ENCODE assay signal across 8 mouse cellular contexts in the genomic region with DNA sequence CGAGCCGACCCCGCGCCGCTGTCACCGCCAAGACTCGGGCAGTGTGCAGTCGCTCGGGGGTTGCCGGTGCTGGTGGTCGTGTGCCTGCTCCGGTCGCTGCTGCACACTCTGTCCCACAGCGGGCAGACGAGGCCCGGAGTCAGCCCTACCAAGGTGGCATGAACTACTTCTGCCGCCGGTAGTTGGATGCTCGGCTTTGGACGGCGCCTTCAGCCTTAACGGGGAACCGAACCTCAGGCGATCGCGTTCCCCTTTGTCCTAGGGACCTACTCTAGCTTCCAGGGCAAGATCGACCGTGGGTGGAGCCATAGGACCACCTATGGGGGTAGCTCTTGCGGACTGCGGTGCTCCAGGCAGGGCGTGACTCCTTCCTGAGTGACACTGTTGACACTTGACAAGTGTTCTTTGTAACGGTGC. TPM values are rescaled to one million over a fixed set of nuclear protein-coding genes. Genes with fewer than 3 reads are reported as not detected.
DNase-seq lines count a peak whose midpoint lies in the region; ATAC-seq and TF ChIP-seq lines count a peak whose summit lies in the region.

No protein-coding gene starts in this region.

- H3K36me3 ChIP-seq in testis, adult 2 months (ENCODE audit: control insufficient read depth, insufficient read depth, low read length), result no peaks in the 10 kb centered on the region
- no peaks in the 10 kb centered on the region for H3K36me3 ChIP-seq in hindbrain, embryonic 14.5 days (replicated peaks; ENCODE audit: control insufficient read depth, insufficient read depth)

- H3K27ac ChIP-seq in testis, adult 2 months (ENCODE audit: control insufficient read depth, insufficient read depth, low read depth, low read length), result no peak overlapping the region; the same call in 1 of the 2 replicates
- no peak overlapping the region for H3K27ac ChIP-seq in hindbrain, embryonic 14.5 days

- no peaks in the 10 kb centered on the region for H3K27me3 ChIP-seq in testis, adult 2 months (ENCODE audit: control insufficient read depth, insufficient read depth, low read length)
- H3K27me3 ChIP-seq in hindbrain, embryonic 14.5 days (ENCODE audit: control insufficient read depth, insufficient read depth, low read length), result no peaks in the 10 kb centered on the region

- peak overlapping the region; percentile 91 for H3K4me3 ChIP-seq in testis, adult 2 months (ENCODE audit: control insufficient read depth, low read depth, low read length)
- H3K4me3 ChIP-seq in hindbrain, embryonic 14.5 days (replicated peaks; ENCODE audit: low read length), result peak overlapping the region; percentile 63

- peaks cover 5% of the 10 kb centered on the region for H3K4me1 ChIP-seq in testis, adult 2 months (ENCODE audit: control insufficient read depth, insufficient read depth, low read length)
- peaks cover 4% of the 10 kb centered on the region; the same call in 1 of the 2 replicates for H3K4me1 ChIP-seq in hindbrain, embryonic 14.5 days (replicated peaks; ENCODE audit: control insufficient read depth, insufficient read depth, low read length)

- no peak for TF ChIP-seq CTCF in testis, adult 2 months (IDR thresholded peaks at IDR 0.05; ENCODE audit: control insufficient read depth, insufficient read depth, insufficient replicate concordance, low read depth, low read length)

- no peaks in the 10 kb centered on the region for H3K9me3 ChIP-seq in hindbrain, embryonic 14.5 days (ENCODE audit: control insufficient read depth, low read length)

- TF ChIP-seq POLR2A in testis, adult 2 months (IDR thresholded peaks at IDR 0.05; ENCODE audit: control insufficient read depth, low read depth, low read length), result no peak

- under 1% methylated on average over 32 of the region's 32 CpGs for WGBS in hindbrain, embryonic 14.5 days

- no peak for DNase-seq in testis, postnatal 10 days (ENCODE audit: low spot score)
- peak; percentile 72 for DNase-seq in embryo, embryonic 11 days
- DNase-seq in hindbrain, embryonic 14.5 days (ENCODE audit: low spot score), result no peak
- peak; percentile 57 for DNase-seq in mesoderm, embryonic 11.5 days (ENCODE audit: low read depth, low spot score)
- DNase-seq in thymus, adult 18-20 months, result peak; percentile 18 to 35
- DNase-seq in urinary bladder, postnatal 14 days (ENCODE audit: low spot score), result no peak
- DNase-seq in urinary bladder, adult 18-20 months (ENCODE audit: low spot score in 2 of 2), result no peak

- ATAC-seq in hindbrain, embryonic 14.5 days (ENCODE audit: low FRiP score), result no peak; the same call in 1 of the 2 replicates

- peak overlapping the region; percentile 87 for H3K4me2 ChIP-seq in hindbrain, embryonic 14.5 days (replicated peaks)

- H3K9ac ChIP-seq in hindbrain, embryonic 14.5 days, result peak overlapping the region; percentile 80

RNA-seq across cellular contexts. Expression of a gene that starts 0.4 kb away (rescaled TPM):
- 4.8 and 5.5 TPM in 2 replicates for polyA plus RNA-seq in testis, adult 2 months (2012; rRNA removed)
- 2.2 and 2.6 TPM in 2 replicates for polyA plus RNA-seq in hindbrain, embryonic 14.5 days (2014; fragmentation: Nextera tagmentation; extraction: Ambion mirVana)

Comparison
In these comparisons a context has a peak if more than half of its experiments do, and no peak if none do; other contexts are left out.
1. DNase-seq: peak in embryo, embryonic 11 days (single experiment), mesoderm, embryonic 11.5 days (single experiment) and thymus, adult 18-20 months (2 of 2); none in testis, postnatal 10 days (single experiment), hindbrain, embryonic 14.5 days (single experiment), urinary bladder, postnatal 14 days (single experiment) and urinary bladder, adult 18-20 months (0 of 2).